Mouse (Mus musculus) cortical plate, adult 2 months (tissue): ENCODE measurements around the gene Cntn5.

Experiments used
- CTCF ChIP-seq: fragments of 200-500 bp; IDR thresholded peaks from 2 replicates; pipeline ENCODE4 v1.5.1; 2011; ENCODE audit warnings: mild to moderate bottlenecking, control low read depth, low read length; ENCODE audit not compliant: insufficient read depth; ENCODE audit errors: extremely low read depth
- POLR2A ChIP-seq: fragments of 200-500 bp; IDR thresholded peaks from 2 replicates; pipeline ENCODE4 v1.6.1; 2011; ENCODE audit warnings: mild to moderate bottlenecking, low read length, control low read depth; ENCODE audit not compliant: insufficient read depth; ENCODE audit errors: extremely low read depth

DNA sequence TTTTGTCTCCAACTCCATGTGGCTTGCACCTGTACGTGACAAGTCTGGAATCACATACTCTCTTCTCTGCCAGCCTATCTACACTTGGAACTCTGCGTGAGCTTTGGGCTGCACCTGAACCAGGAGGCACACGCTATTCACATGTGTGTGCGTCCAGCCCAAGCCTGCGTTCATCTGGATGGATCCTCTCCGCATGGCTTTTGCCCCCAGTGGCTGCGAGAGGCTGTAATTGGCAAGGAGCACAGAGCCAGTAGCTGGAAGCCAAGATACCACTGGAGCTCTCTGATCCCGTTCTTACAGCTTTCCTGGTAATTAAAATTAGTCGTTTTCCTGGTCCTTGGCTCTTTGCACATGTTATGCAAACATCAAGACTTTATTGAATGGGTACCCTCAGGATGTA is 1.1 kb upstream of the Cntn5 start:
- TF ChIP-seq POLR2A: no peak
- TF ChIP-seq CTCF: no peak
